Mouse (Mus musculus) forebrain, embryonic 12.5 days (tissue): ENCODE data around the gene Spem2. TPM values are rescaled to one million over a fixed set of nuclear protein-coding genes. Genes with fewer than 3 reads are reported as not detected.

Source experiments
- ATAC-seq: fragments of 200-750 bp; cut with Nextera tagmentation; 2 replicates; pipeline ENCODE4 v1.8.0; 2017; ENCODE audit warnings: moderate TSS enrichment; ENCODE audit not compliant: low FRiP score
- H3K27ac ChIP-seq: fragments of 300-500 bp; sonication (generic); 2 replicates; pipeline ENCODE4 v1.5.1; 2016; ENCODE audit warnings: mild to moderate bottlenecking
- H3K27me3 ChIP-seq: fragments of 300-500 bp; sonication (generic); 2 replicates; pipeline ENCODE4 v1.6.1; 2016; ENCODE audit warnings: mild to moderate bottlenecking
- H3K36me3 ChIP-seq: fragments of 300-500 bp; sonication (generic); replicated peaks from 2 replicates; pipeline ENCODE4 v1.6.1; 2016; ENCODE audit warnings: mild to moderate bottlenecking
- H3K4me1 ChIP-seq: fragments of 300-500 bp; sonication (generic); 2 replicates; pipeline ENCODE4 v1.6.1; 2016
- H3K4me2 ChIP-seq: fragments of 300-500 bp; sonication (generic); 2 replicates; pipeline ENCODE4 v1.6.1; 2016; ENCODE audit warnings: mild to moderate bottlenecking, moderate library complexity
- H3K4me3 ChIP-seq: fragments of 300-500 bp; sonication (generic); replicated peaks from 2 replicates; pipeline ENCODE4 v1.5.1; 2016; ENCODE audit warnings: mild to moderate bottlenecking
- H3K9ac ChIP-seq: fragments of 300-500 bp; sonication (generic); 2 replicates; pipeline ENCODE4 v1.6.1; 2016; ENCODE audit warnings: mild to moderate bottlenecking
- H3K9me3 ChIP-seq: fragments of 300-500 bp; sonication (generic); 2 replicates; pipeline ENCODE4 v1.6.1; 2016
- WGBS: fragments of 180-500 bp; shearing (Covaris S2); methylation state at CpG from one replicate; pipeline ENCODE4 v1.1.7; 2016; 5-methylcytosine and 5-hydroxymethylcytosine counted together
- polyA plus RNA-seq: library from polyadenylated mRNA; unstranded; fragments of >200 nt; fragmentation: Nextera tagmentation; extraction: Ambion mirVana; gene quantifications from 2 replicates; pipeline ENCODE4 v1.2.1, GENCODE M21; 2016

Spem2 gene
- polyA plus RNA-seq, 1 experiment from 2014 or later: not detected

- peaks cover 82% of the 10 kb centered on the region for H3K36me3 ChIP-seq
- H3K9ac ChIP-seq: no peak overlapping the region
- peaks cover 13% of the 10 kb centered on the region for H3K4me1 ChIP-seq
- no peak overlapping the region for H3K4me3 ChIP-seq
- WGBS: 60% methylated on average over 5 of the region's 5 CpGs
- no peaks in the 10 kb centered on the region for H3K9me3 ChIP-seq
- H3K27ac ChIP-seq: no peak overlapping the region
- ATAC-seq: no peak
- H3K4me2 ChIP-seq: no peak overlapping the region
- peaks cover 3% of the 10 kb centered on the region for H3K27me3 ChIP-seq
Observed at GRCm38 (mm10) chr11:69828832-69829231, 10.6 kb upstream of the Spem2 start.

GRCm38 (mm10) chr11:69823456-69823855 is 5.2 kb upstream of the Spem2 start:
- Histone ChIP-seq H3K9ac (no peak overlapping the region), H3K27me3 (no peaks in the 10 kb centered on the region), H3K4me3 (no peak overlapping the region), H3K27ac (no peak overlapping the region), H3K4me1 (no peaks in the 10 kb centered on the region; the same call in 1 of the 2 replicates), H3K4me2 (no peak overlapping the region), H3K9me3 (no peaks in the 10 kb centered on the region), H3K36me3 (peaks cover 45% of the 10 kb centered on the region)
- no peak for ATAC-seq
- 87% methylated on average over 2 of the region's 2 CpGs for WGBS

GRCm38 (mm10) chr11:69822080-69822479 is 3.8 kb upstream of the Spem2 start, which contains the start of gene Spem1:
Gene Spem1, minus strand, starts transcription at chr11:69822180.
- H3K9ac ChIP-seq: no peak within 1 kb of the TSS
- H3K9me3 ChIP-seq: 0 out of 2 replicates have a peak, but pooled peaks cover 3% of the 10 kb centered on the region
- ATAC-seq: no peak
- WGBS: 88% methylated on average over 3 of the region's 3 CpGs
- H3K4me3 ChIP-seq: no peak within 1 kb of the TSS
- H3K27ac ChIP-seq: no peak within 1 kb of the TSS
- peaks cover 31% of the 10 kb centered on the region for H3K36me3 ChIP-seq
- no peaks in the 10 kb centered on the region for H3K4me1 ChIP-seq
- no peaks in the 10 kb centered on the region for H3K27me3 ChIP-seq
- no peak within 1 kb of the TSS for H3K4me2 ChIP-seq

DNA sequence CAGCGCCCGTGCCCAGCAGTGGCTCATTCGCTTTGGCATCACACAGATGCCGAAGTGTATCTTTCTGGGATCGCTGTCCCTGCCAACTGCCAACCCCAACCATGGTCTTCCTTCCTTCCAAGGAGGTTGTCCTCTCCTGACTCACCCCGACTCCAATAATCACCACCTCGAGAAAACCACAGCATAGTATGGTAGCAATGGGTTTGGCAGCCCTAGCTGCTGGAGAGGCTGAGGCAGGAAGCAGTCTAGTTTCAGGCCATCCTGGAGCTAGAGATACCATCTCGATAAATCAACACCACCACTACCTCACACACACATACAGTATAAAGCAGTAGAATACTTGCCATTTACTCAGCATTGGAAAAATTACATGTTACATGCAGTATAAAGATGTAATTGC is 606 bp upstream of the Spem2 start:
- Histone ChIP-seq H3K9ac (no peak overlapping the region), H3K4me2 (no peak overlapping the region), H3K36me3 (no peaks in the 10 kb centered on the region; the same call in 1 of the 2 replicates), H3K27ac (no peak overlapping the region), H3K9me3 (0 out of 2 replicates have a peak, but pooled peaks cover 5% of the 10 kb centered on the region), H3K27me3 (no peaks in the 10 kb centered on the region), H3K4me1 (no peaks in the 10 kb centered on the region), H3K4me3 (no peak overlapping the region)
- 93% methylated on average over 8 of the region's 8 CpGs for WGBS
- ATAC-seq: no peak

DNA sequence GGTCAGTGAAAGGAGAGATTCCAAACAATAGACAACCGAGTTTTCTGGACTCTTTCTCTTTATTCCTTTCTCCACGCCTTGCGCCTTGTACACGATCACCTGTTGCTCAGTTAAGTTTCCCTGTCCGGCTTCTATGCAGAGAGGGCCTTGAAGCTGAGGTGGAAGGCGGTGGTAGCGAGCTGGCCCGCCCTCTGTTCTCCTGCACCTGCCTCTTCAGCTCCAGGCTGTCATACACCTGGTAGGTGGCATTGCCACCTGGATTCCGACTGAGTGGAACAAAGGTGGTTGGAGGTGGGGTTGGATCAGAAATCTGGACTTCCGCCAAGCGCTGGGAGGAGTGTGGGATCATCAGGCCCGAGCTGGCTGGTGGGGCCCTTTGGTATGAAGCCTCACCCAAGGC is 1.7 kb downstream of the Spem2 start:
- WGBS: 90% methylated on average over 12 of the region's 12 CpGs
- 0 out of 2 replicates have a peak, but pooled peaks cover 5% of the 10 kb centered on the region for H3K9me3 ChIP-seq
- no peak overlapping the region for H3K9ac ChIP-seq
- H3K4me3 ChIP-seq: no peak overlapping the region
- no peaks in the 10 kb centered on the region for H3K36me3 ChIP-seq
- no peaks in the 10 kb centered on the region for H3K27me3 ChIP-seq
- H3K4me2 ChIP-seq: no peak overlapping the region
- H3K4me1 ChIP-seq: no peaks in the 10 kb centered on the region
- no peak overlapping the region for H3K27ac ChIP-seq
- no peak for ATAC-seq

GRCm38 (mm10) chr11:69815155-69815554 is 3.1 kb downstream of the Spem2 start, which contains the start of gene Gm39566:
Gene Gm39566, minus strand, starts transcription at chr11:69815298.
- Histone ChIP-seq H3K4me3 (no peak within 1 kb of the TSS), H3K9me3 (0 out of 2 replicates have a peak, but pooled peaks cover 5% of the 10 kb centered on the region), H3K4me1 (no peaks in the 10 kb centered on the region), H3K4me2 (no peak within 1 kb of the TSS), H3K27ac (no peak within 1 kb of the TSS), H3K36me3 (no peaks in the 10 kb centered on the region), H3K9ac (no peak within 1 kb of the TSS), H3K27me3 (no peaks in the 10 kb centered on the region)
- ATAC-seq: no peak
- WGBS: 64% methylated on average over 10 of the region's 10 CpGs

DNA sequence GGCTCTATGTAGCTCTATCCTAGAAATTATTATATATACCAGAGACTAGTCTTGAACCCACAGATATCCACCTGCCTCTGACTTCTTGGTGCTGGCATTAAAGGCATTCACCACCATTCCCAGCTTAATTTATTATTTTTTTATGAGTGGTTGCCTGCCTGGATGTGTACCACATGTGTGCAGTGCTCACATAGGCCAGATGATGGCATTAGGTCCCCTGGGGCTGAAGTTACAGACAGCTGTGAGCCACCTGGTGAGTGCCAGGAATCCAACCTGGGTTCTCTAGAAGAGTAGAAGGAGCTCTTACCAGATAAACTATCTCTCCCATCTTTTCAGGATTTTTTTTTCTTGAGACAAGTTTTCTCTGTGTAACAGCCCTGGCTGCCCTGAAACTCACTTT is 8.0 kb downstream of the Spem2 start:
- ATAC-seq: no peak
- no peak overlapping the region for H3K4me2 ChIP-seq
- no peaks in the 10 kb centered on the region for H3K9me3 ChIP-seq

DNA sequence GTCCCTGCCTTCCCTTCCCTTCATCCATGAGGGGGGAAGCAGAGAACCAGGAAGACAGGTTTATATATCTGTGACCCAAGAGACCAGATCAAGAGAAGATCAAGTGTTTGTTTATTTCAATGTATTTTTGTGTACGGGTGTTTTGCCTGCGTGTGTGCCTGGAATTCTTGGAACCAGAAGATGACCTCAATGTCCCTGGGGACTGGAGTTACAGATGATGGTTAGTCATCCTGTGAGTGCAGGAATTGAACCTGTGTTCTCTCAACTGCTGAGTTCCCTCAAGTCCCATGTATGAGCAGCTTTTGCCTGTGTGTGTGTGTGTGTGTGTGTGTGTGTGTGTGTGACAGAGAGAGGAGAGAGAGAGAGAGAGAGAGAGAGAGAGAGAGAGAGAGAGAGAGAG is 10.6 kb downstream of the Spem2 start:
- no peak overlapping the region for H3K27ac ChIP-seq
- WGBS: 91% methylated on average over 2 of the region's 2 CpGs
- no peak for ATAC-seq
- no peak overlapping the region for H3K9ac ChIP-seq
- peaks cover 28% of the 10 kb centered on the region for H3K4me1 ChIP-seq
- peaks cover 53% of the 10 kb centered on the region for H3K27me3 ChIP-seq
- H3K36me3 ChIP-seq: no peaks in the 10 kb centered on the region
- no peak overlapping the region for H3K4me2 ChIP-seq
- no peak overlapping the region for H3K4me3 ChIP-seq
- no peaks in the 10 kb centered on the region for H3K9me3 ChIP-seq

More for the DNA sequence above, 8.0 kb downstream of the Spem2 start:
- Histone ChIP-seq H3K9ac (no peak overlapping the region), H3K27me3 (peaks cover 27% of the 10 kb centered on the region), H3K4me3 (no peak overlapping the region), H3K27ac (no peak overlapping the region), H3K4me1 (0 out of 2 replicates have a peak, but pooled peaks cover 4% of the 10 kb centered on the region), H3K36me3 (no peaks in the 10 kb centered on the region)

DNA sequence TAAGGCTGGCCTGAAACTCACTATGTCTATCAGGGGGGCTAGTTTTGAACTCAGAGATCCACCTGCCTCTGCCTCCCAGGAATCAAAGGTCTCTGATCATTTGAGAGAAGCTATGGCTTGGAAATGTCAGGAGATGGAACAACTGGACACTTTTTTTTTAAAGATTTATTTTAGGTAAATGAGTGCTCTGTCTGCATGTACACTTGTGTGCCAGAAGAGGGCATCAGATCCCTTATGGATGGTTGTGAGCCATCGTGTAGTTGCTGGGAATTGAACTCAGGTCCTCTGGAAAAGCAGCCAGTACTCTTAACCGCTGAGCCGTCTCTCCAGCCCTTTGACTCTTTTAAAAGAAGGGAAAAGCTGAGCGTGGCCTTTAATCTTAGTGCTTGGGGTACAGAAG is 11.9 kb downstream of the Spem2 start:
- no peak for ATAC-seq
- no peak overlapping the region for H3K9ac ChIP-seq
- peaks cover 66% of the 10 kb centered on the region for H3K27me3 ChIP-seq

DNA sequence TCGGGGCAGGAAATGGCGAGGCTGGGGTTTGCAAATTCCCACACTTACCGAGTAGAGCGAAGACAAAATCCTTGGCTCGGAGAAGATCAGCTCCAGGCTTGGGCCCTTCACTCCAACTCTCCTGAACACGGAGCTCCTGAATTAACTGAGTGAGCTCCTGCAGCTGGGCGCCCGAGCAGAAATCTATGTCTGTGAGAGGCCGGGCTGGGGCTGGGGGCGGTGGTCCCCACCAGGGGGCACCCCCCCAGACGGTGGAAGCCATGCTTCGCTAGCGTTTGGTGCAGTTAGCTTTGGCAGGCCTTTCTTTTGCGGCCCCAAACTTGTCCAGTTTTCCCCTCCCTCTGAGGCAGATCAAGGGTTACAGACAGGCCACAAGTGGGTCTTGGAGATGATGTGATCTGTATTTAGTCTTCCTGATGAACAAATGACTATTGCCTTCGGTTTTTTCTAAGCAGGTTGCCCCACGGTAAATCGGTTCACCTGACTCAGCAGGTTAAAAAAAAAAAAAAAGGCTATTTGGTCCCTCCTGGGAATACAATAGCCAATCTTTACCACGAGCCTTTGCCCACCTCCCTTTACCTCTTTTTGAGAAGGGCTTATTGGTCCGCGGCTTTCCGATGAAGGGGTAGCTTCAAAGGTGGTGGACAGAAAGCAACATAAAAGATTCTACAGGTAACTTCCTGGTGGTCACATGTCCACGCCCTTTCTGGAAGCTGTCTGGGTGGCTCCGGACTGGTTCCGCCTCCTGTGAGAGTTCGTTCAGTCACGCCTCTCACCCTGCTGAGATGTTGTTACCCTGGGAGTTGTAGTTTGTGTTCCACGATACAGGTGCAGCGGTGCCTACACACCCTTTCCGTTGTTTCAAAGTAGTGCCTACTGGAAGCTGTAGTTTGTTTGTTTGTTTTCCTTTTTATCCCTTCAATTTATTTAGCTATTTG is 13.0 kb downstream of the Spem2 start, which contains the start of gene Tmem102:
Gene Tmem102 (minus strand): TSS at position 653 of the 938 bp plus-strand sequence.
- no peaks in the 10 kb centered on the region for H3K36me3 ChIP-seq
- H3K4me2 ChIP-seq: peak within 1 kb of the TSS; percentile 84
- 0 out of 2 replicates have a peak within 1 kb of the TSS, but pooled peaks have one; percentile 58 for H3K4me3 ChIP-seq
- ATAC-seq: no peak
- 4% methylated on average over 29 of the region's 29 CpGs for WGBS
- H3K9me3 ChIP-seq: no peaks in the 10 kb centered on the region
- peaks cover 50% of the 10 kb centered on the region for H3K4me1 ChIP-seq
- no peak within 1 kb of the TSS for H3K9ac ChIP-seq
- H3K27me3 ChIP-seq: peaks cover 68% of the 10 kb centered on the region
- H3K27ac ChIP-seq: no peak within 1 kb of the TSS

More for the DNA sequence above, 11.9 kb downstream of the Spem2 start:
- Histone ChIP-seq H3K9me3 (no peaks in the 10 kb centered on the region), H3K4me3 (no peak overlapping the region), H3K4me1 (peaks cover 40% of the 10 kb centered on the region), H3K27ac (no peak overlapping the region), H3K36me3 (no peaks in the 10 kb centered on the region), H3K4me2 (no peak overlapping the region)
- WGBS: 77% methylated on average over 4 of the region's 4 CpGs

GRCm38 (mm10) chr11:69804652-69804940 is 13.7 kb downstream of the Spem2 start:
- H3K36me3 ChIP-seq: no peaks in the 10 kb centered on the region
- no peaks in the 10 kb centered on the region for H3K9me3 ChIP-seq
- H3K27ac ChIP-seq: no peak overlapping the region
- H3K4me3 ChIP-seq: 0 out of 2 replicates have a peak overlapping the region, but pooled peaks have one; percentile 58
- peaks cover 68% of the 10 kb centered on the region for H3K27me3 ChIP-seq
- H3K9ac ChIP-seq: no peak overlapping the region
- 4% methylated on average over 12 of the region's 12 CpGs for WGBS
- H3K4me1 ChIP-seq: peaks cover 57% of the 10 kb centered on the region
- peak overlapping the region; percentile 84 for H3K4me2 ChIP-seq
- ATAC-seq: no peak

- Histone ChIP-seq H3K4me1 (peaks cover 62% of the 10 kb centered on the region), H3K9me3 (no peaks in the 10 kb centered on the region), H3K4me3 (peak overlapping the region; percentile 58), H3K9ac (peak overlapping the region; percentile 46; the same call in 1 of the 2 replicates), H3K4me2 (peak overlapping the region; percentile 84), H3K27me3 (peaks cover 68% of the 10 kb centered on the region), H3K27ac (peak overlapping the region; percentile 8; the same call in 1 of the 2 replicates), H3K36me3 (no peaks in the 10 kb centered on the region)
- peak; percentile 30; the same call in 1 of the 2 replicates for ATAC-seq
- WGBS: 1% methylated on average over 60 of the region's 60 CpGs
Observed at GRCm38 (mm10) chr11:69803786-69804651, 14.2 kb downstream of the Spem2 start.
